Mouse (Mus musculus) lung, postnatal 0 days (tissue): ENCODE results near the gene Spag4. TPM values are rescaled to one million over a fixed set of nuclear protein-coding genes. Genes with fewer than 3 reads are reported as not detected.

Experiments
- ATAC-seq: fragments of 200-750 bp; cut with Nextera tagmentation; 2 replicates; pipeline ENCODE4 v1.8.0; 2017; ENCODE audit warnings: moderate library complexity
- DNase-seq: peaks from one replicate; pipeline ENCODE4 v3.0.0-alpha.2; 2016; ENCODE audit warnings: low spot score
- H3K27ac ChIP-seq: fragments of 300-500 bp; sonication (generic); 2 replicates; pipeline ENCODE4 v1.5.1; 2014; ENCODE audit warnings: antibody characterized with exemption, mild to moderate bottlenecking, low read length, mixed read lengths
- H3K27me3 ChIP-seq: fragments of 300-500 bp; sonication (generic); replicated peaks from 2 replicates; pipeline ENCODE4 v1.6.1; 2014; ENCODE audit warnings: low read length, mixed read lengths; ENCODE audit not compliant: insufficient read depth
- H3K36me3 ChIP-seq: fragments of 300-500 bp; sonication (generic); 2 replicates; pipeline ENCODE4 v1.6.1; 2014; ENCODE audit warnings: low read length, mixed read lengths; ENCODE audit not compliant: insufficient read depth
- H3K4me1 ChIP-seq: fragments of 300-500 bp; sonication (generic); 2 replicates; pipeline ENCODE4 v1.6.1; 2014; ENCODE audit warnings: antibody characterized with exemption, low read depth, low read length, mixed read lengths; ENCODE audit not compliant: insufficient read depth
- H3K4me2 ChIP-seq: fragments of 300-500 bp; sonication (generic); replicated peaks from 2 replicates; pipeline ENCODE4 v1.6.1; 2014; ENCODE audit warnings: low read depth, mild to moderate bottlenecking, low read length, moderate library complexity, mixed read lengths
- H3K4me3 ChIP-seq: fragments of 300-500 bp; sonication (generic); 2 replicates; pipeline ENCODE4 v1.5.1; 2014; ENCODE audit warnings: low read depth, low read length
- H3K9ac ChIP-seq: fragments of 300-500 bp; sonication (generic); replicated peaks from 2 replicates; pipeline ENCODE4 v1.6.1; 2014; ENCODE audit warnings: low read depth, mild to moderate bottlenecking
- H3K9me3 ChIP-seq: fragments of 300-500 bp; sonication (generic); 2 replicates; pipeline ENCODE4 v1.6.1; 2016; ENCODE audit warnings: low read length, mixed read lengths
- CTCF ChIP-seq: IDR thresholded peaks from 2 replicates; pipeline ENCODE4 v1.5.1; 2016; ENCODE audit warnings: antibody characterized with exemption, mild to moderate bottlenecking
- EP300 ChIP-seq: IDR thresholded peaks from 2 replicates; pipeline ENCODE4 v1.6.1; 2016; ENCODE audit warnings: antibody characterized with exemption, mild to moderate bottlenecking, control low read depth
- polyA plus RNA-seq: library from polyadenylated mRNA; unstranded; fragments of >200 nt; fragmentation: Nextera tagmentation; extraction: Ambion mirVana; gene quantifications from 2 replicates; pipeline ENCODE4 v1.2.1, GENCODE M21; 2015

Spag4 gene
- polyA plus RNA-seq, 1 experiment from 2014 or later = 0.74 TPM

DNA sequence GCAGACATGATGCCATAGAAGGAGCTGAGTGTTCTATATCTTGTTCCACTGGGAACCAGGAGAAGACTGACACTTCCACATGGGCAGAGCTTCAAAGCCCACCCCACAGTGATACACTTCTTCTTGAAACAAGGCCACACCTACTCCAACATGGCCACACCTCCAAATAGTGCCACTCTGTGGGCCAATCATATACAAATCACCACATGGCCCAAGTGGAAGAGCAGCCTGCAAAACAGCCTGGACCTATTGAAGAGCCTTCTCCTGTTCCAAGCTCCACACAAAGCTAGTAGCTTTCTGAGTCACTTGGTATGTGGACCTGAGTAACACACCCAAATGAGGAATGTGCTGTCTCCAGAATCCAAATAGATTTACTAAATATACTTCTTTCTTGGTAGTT is 54.6 kb downstream of the Spag4 start:
- no peaks in the 10 kb centered on the region for H3K27me3 ChIP-seq
- TF ChIP-seq EP300 = no peak
- TF ChIP-seq CTCF = no peak
- no peak overlapping the region for H3K9ac ChIP-seq
- H3K9me3 ChIP-seq = no peaks in the 10 kb centered on the region
- H3K4me1 ChIP-seq = no peaks in the 10 kb centered on the region
- DNase-seq (no peak), ATAC-seq (no peak)
- H3K36me3 ChIP-seq = peaks cover 7% of the 10 kb centered on the region; the same call in 1 of the 2 replicates
- H3K4me3 ChIP-seq = no peak overlapping the region
- no peak overlapping the region for H3K4me2 ChIP-seq
- no peak overlapping the region for H3K27ac ChIP-seq

Other genes starting within 250 kb of the Spag4 start
- gene BC029722, start 245.7 kb upstream of the Spag4 start, polyA plus RNA-seq = 31.4 and 32.9 TPM in 2 replicates
- gene Eif6, start 238.2 kb upstream of the Spag4 start, polyA plus RNA-seq = 127 and 141 TPM in 2 replicates
- 0.04 TPM in 1 of 2 replicates, not detected in the other for gene Fam83c, start 230.3 kb upstream of the Spag4 start, polyA plus RNA-seq
- gene Uqcc1, start 134.9 kb upstream of the Spag4 start, polyA plus RNA-seq = 24.4 and 35.1 TPM in 2 replicates
- 0.11 TPM in 1 of 2 replicates, not detected in the other for gene Gm15557, start 124.4 kb upstream of the Spag4 start, polyA plus RNA-seq
- gene Gdf5, start 119.8 kb upstream of the Spag4 start, polyA plus RNA-seq = 1.7 and 2.7 TPM in 2 replicates
- gene Cep250, start 108.7 kb upstream of the Spag4 start, polyA plus RNA-seq = 6.6 and 7.4 TPM in 2 replicates
- 1.0 and 1.1 TPM in 2 replicates for gene 6430550D23Rik, start 57.2 kb upstream of the Spag4 start, polyA plus RNA-seq
- gene Ergic3, start 57.1 kb upstream of the Spag4 start, polyA plus RNA-seq = 168 and 181 TPM in 2 replicates
- gene Fer1l4, start 12.2 kb upstream of the Spag4 start, polyA plus RNA-seq = 0.06 and 0.36 TPM in 2 replicates
- gene Cpne1, start 46.8 kb downstream of the Spag4 start, polyA plus RNA-seq = 38.3 and 42.3 TPM in 2 replicates
- 10.1 and 10.7 TPM in 2 replicates for gene Rbm12, start 46.8 kb downstream of the Spag4 start, polyA plus RNA-seq
- 5.2 and 5.6 TPM in 2 replicates for gene Gm28036, start 61.9 kb downstream of the Spag4 start, polyA plus RNA-seq
- gene Romo1, start 78.9 kb downstream of the Spag4 start, polyA plus RNA-seq = 316 and 344 TPM in 2 replicates
- gene Nfs1, start 79.0 kb downstream of the Spag4 start, polyA plus RNA-seq = 33.7 and 34.0 TPM in 2 replicates
- gene Rbm39, start 115.1 kb downstream of the Spag4 start, polyA plus RNA-seq = 654 and 692 TPM in 2 replicates
- 44.8 and 47.7 TPM in 2 replicates for gene Phf20, start 131.3 kb downstream of the Spag4 start, polyA plus RNA-seq
- 6.8 and 7.0 TPM in 2 replicates for gene Cnbd2, start 247.1 kb downstream of the Spag4 start, polyA plus RNA-seq
- gene Scand1, start 247.5 kb downstream of the Spag4 start, polyA plus RNA-seq = 119 TPM in 2 replicates